Mouse (Mus musculus): ENCODE results near the gene Efna2. TPM values are rescaled to one million over a fixed set of nuclear protein-coding genes. Genes with fewer than 3 reads are reported as not detected.
A peak's percentile ranks its signal among the peaks of the same experiment; 100 is the strongest.

Gene Efna2
- polyA plus RNA-seq, 1 experiment from 2014 or later, result 51.3 TPM

DNA sequence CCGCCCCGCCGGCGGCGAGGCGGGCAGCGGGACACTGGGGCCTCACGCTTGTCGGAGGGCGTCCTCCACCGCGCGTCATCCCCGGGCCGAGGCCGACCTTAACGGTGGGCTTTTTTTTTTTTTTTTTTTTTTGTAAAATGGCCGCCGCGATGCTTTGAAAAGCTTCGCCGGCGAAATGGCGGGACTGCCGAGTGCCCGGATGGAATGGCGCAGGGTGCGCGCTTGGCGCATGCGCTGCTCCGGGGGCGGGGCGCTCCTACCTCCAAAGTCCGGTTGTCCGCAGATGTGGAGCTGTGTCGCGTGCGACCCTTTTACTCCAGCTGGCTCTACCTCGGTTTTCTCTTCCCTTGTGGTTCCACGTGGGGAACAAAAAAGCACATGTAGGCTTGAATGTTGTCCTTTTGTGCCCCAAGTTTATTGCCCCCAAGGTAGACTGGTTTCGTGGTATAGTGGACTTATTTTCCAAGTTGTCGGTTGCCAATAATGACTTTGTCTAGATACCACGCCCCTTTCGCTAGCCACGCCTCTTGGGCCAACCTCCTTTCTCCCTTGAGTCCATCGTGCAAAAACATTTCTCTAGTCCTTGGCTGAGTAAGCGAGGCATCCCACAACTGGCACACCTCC, 11.1 kb upstream of the Efna2 start:
- ATAC-seq (ENCODE audit: insufficient number of reproducible peaks, low FRiP score, low TSS enrichment, low read depth) (peak; percentile 52), DNase-seq (ENCODE audit: low spot score) (peak; percentile 97)
- peaks cover 34% of the 10 kb centered on the region for H3K4me1 ChIP-seq (ENCODE audit: control insufficient read depth, insufficient read depth, low read length)
- peak overlapping the region; percentile 85 for H3K4me2 ChIP-seq (ENCODE audit: low read depth, severe bottlenecking)
- WGBS, result under 1% methylated on average over 48 of the region's 48 CpGs
- H3K9ac ChIP-seq (ENCODE audit: low read length), result peak overlapping the region; percentile 99
- H3K4me3 ChIP-seq (ENCODE audit: low read depth, low read length), result peak overlapping the region; percentile 92
- H3K9me3 ChIP-seq (ENCODE audit: control insufficient read depth, low read length), result no peaks in the 10 kb centered on the region
- H3K27me3 ChIP-seq (ENCODE audit: control insufficient read depth, insufficient read depth, low read length), result no peaks in the 10 kb centered on the region
- H3K27ac ChIP-seq (replicated peaks; ENCODE audit: low read depth, low read length), result peak overlapping the region; percentile 99
- peaks cover 19% of the 10 kb centered on the region for H3K36me3 ChIP-seq (ENCODE audit: control insufficient read depth, insufficient read depth, low read length)

- Histone ChIP-seq H3K27me3 (ENCODE audit: control insufficient read depth, insufficient read depth, low read length) (no peaks in the 10 kb centered on the region), H3K36me3 (ENCODE audit: control insufficient read depth, insufficient read depth, low read length) (peaks cover 19% of the 10 kb centered on the region), H3K9me3 (ENCODE audit: control insufficient read depth, low read length) (no peaks in the 10 kb centered on the region), H3K27ac (replicated peaks; ENCODE audit: low read depth, low read length) (no peak overlapping the region), H3K4me1 (ENCODE audit: control insufficient read depth, insufficient read depth, low read length) (peaks cover 32% of the 10 kb centered on the region), H3K4me3 (ENCODE audit: low read depth, low read length) (peak overlapping the region; percentile 92; the same call in 1 of the 2 replicates), H3K9ac (ENCODE audit: low read length) (no peak overlapping the region; the same call in 1 of the 2 replicates), H3K4me2 (ENCODE audit: low read depth, severe bottlenecking) (peak overlapping the region; percentile 85)
- ATAC-seq (ENCODE audit: insufficient number of reproducible peaks, low FRiP score, low TSS enrichment, low read depth) (no peak), DNase-seq (ENCODE audit: low spot score) (no peak)
- WGBS, result 79% methylated on average over 1 of the region's 1 CpGs
Measured at GRCm38 (mm10) chr10:80169070-80169469, 10.2 kb upstream of the Efna2 start.

- no peak overlapping the region for H3K4me2 ChIP-seq (ENCODE audit: low read depth, severe bottlenecking)
- 90% methylated on average over 7 of the region's 7 CpGs for WGBS
Measured at GRCm38 (mm10) chr10:80169651-80170050, 9.6 kb upstream of the Efna2 start.

GRCm38 (mm10) chr10:80170052-80170451, 9.2 kb upstream of the Efna2 start:
- Histone ChIP-seq H3K9ac (ENCODE audit: low read length) (no peak overlapping the region), H3K27me3 (ENCODE audit: control insufficient read depth, insufficient read depth, low read length) (no peaks in the 10 kb centered on the region), H3K27ac (replicated peaks; ENCODE audit: low read depth, low read length) (no peak overlapping the region), H3K4me3 (ENCODE audit: low read depth, low read length) (no peak overlapping the region), H3K9me3 (ENCODE audit: control insufficient read depth, low read length) (no peaks in the 10 kb centered on the region), H3K4me2 (ENCODE audit: low read depth, severe bottlenecking) (no peak overlapping the region), H3K36me3 (ENCODE audit: control insufficient read depth, insufficient read depth, low read length) (peaks cover 19% of the 10 kb centered on the region), H3K4me1 (ENCODE audit: control insufficient read depth, insufficient read depth, low read length) (peaks cover 24% of the 10 kb centered on the region)
- WGBS, result 96% methylated on average over 16 of the region's 16 CpGs
- DNase-seq (ENCODE audit: low spot score), result no peak
- ATAC-seq (ENCODE audit: insufficient number of reproducible peaks, low FRiP score, low TSS enrichment, low read depth), result no peak

More at GRCm38 (mm10) chr10:80169651-80170050, 9.6 kb upstream of the Efna2 start:
- no peak overlapping the region for H3K9ac ChIP-seq (ENCODE audit: low read length)
- H3K4me3 ChIP-seq (ENCODE audit: low read depth, low read length), result no peak overlapping the region
- peaks cover 26% of the 10 kb centered on the region for H3K4me1 ChIP-seq (ENCODE audit: control insufficient read depth, insufficient read depth, low read length)
- H3K9me3 ChIP-seq (ENCODE audit: control insufficient read depth, low read length), result no peaks in the 10 kb centered on the region
- DNase-seq (ENCODE audit: low spot score) (no peak), ATAC-seq (ENCODE audit: insufficient number of reproducible peaks, low FRiP score, low TSS enrichment, low read depth) (no peak)
- peaks cover 19% of the 10 kb centered on the region for H3K36me3 ChIP-seq (ENCODE audit: control insufficient read depth, insufficient read depth, low read length)
- no peak overlapping the region for H3K27ac ChIP-seq (replicated peaks; ENCODE audit: low read depth, low read length)
- H3K27me3 ChIP-seq (ENCODE audit: control insufficient read depth, insufficient read depth, low read length), result no peaks in the 10 kb centered on the region

DNA sequence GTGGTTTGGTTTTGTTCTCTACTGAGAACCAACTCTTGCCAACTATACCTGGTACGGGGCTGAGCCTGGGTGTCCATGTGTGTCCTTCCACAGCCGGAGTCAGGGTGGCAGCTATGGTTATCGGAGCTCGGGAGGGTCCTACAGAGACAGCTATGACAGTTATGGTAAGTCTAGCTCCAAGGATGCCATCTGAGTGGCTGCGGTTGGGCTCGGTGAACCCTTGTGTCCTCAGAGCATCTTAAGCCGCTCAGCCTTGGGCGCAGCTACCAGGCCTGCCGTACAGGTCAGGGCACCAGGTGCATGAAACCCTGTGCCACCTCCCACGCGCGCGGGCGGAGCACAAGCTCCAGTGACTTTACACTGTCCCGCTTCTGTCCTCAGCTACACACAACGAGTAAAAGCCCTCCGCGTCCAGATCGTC, 8.7 kb upstream of the Efna2 start:
- no peak overlapping the region for H3K9ac ChIP-seq (ENCODE audit: low read length)
- no peak overlapping the region for H3K27ac ChIP-seq (replicated peaks; ENCODE audit: low read depth, low read length)
- DNase-seq (ENCODE audit: low spot score) (no peak), ATAC-seq (ENCODE audit: insufficient number of reproducible peaks, low FRiP score, low TSS enrichment, low read depth) (no peak)
- WGBS, result 96% methylated on average over 19 of the region's 19 CpGs
- H3K4me1 ChIP-seq (ENCODE audit: control insufficient read depth, insufficient read depth, low read length), result peaks cover 20% of the 10 kb centered on the region
- peaks cover 19% of the 10 kb centered on the region for H3K36me3 ChIP-seq (ENCODE audit: control insufficient read depth, insufficient read depth, low read length)
- no peak overlapping the region for H3K4me2 ChIP-seq (ENCODE audit: low read depth, severe bottlenecking)
- peak overlapping the region; percentile 6; the same call in 1 of the 2 replicates for H3K4me3 ChIP-seq (ENCODE audit: low read depth, low read length)
- no peaks in the 10 kb centered on the region for H3K27me3 ChIP-seq (ENCODE audit: control insufficient read depth, insufficient read depth, low read length)
- H3K9me3 ChIP-seq (ENCODE audit: control insufficient read depth, low read length), result no peaks in the 10 kb centered on the region

DNA sequence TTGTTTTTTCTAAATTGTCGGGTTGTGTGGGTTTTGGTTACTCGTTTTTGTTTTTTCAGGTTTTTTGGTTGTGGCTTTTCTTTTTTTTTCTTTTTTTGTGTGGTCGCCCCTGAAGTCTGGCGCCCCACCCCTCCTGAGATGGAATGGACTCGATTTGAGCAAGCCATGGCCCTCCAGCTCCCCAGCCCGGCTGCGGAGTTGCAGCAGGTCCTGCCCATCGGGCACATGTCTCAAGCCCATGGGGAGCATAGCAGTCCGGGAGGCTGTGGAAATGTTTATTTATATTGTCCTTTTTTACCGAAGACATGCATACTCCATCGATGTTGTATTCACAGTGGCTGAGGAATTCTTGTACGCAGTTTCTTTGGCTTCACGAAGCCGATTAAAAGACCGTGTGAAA, 8.0 kb upstream of the Efna2 start:
- ATAC-seq (ENCODE audit: insufficient number of reproducible peaks, low FRiP score, low TSS enrichment, low read depth) (no peak), DNase-seq (ENCODE audit: low spot score) (no peak)
- H3K9ac ChIP-seq (ENCODE audit: low read length), result no peak overlapping the region
- H3K4me3 ChIP-seq (ENCODE audit: low read depth, low read length), result no peak overlapping the region
- H3K27me3 ChIP-seq (ENCODE audit: control insufficient read depth, insufficient read depth, low read length), result no peaks in the 10 kb centered on the region
- no peak overlapping the region for H3K27ac ChIP-seq (replicated peaks; ENCODE audit: low read depth, low read length)
- WGBS, result 94% methylated on average over 15 of the region's 15 CpGs
- H3K36me3 ChIP-seq (ENCODE audit: control insufficient read depth, insufficient read depth, low read length), result peaks cover 19% of the 10 kb centered on the region
- peaks cover 21% of the 10 kb centered on the region for H3K4me1 ChIP-seq (ENCODE audit: control insufficient read depth, insufficient read depth, low read length)
- no peak overlapping the region for H3K4me2 ChIP-seq (ENCODE audit: low read depth, severe bottlenecking)
- H3K9me3 ChIP-seq (ENCODE audit: control insufficient read depth, low read length), result no peaks in the 10 kb centered on the region

- Histone ChIP-seq H3K4me1 (ENCODE audit: control insufficient read depth, insufficient read depth, low read length) (peaks cover 18% of the 10 kb centered on the region), H3K4me3 (ENCODE audit: low read depth, low read length) (peak overlapping the region; percentile 33), H3K9me3 (ENCODE audit: control insufficient read depth, low read length) (no peaks in the 10 kb centered on the region), H3K4me2 (ENCODE audit: low read depth, severe bottlenecking) (peak overlapping the region; percentile 46; the same call in 1 of the 2 replicates), H3K36me3 (ENCODE audit: control insufficient read depth, insufficient read depth, low read length) (peaks cover 19% of the 10 kb centered on the region), H3K9ac (ENCODE audit: low read length) (no peak overlapping the region; the same call in 1 of the 2 replicates), H3K27ac (replicated peaks; ENCODE audit: low read depth, low read length) (peak overlapping the region; percentile 33), H3K27me3 (ENCODE audit: control insufficient read depth, insufficient read depth, low read length) (no peaks in the 10 kb centered on the region)
- DNase-seq (ENCODE audit: low spot score) (no peak), ATAC-seq (ENCODE audit: insufficient number of reproducible peaks, low FRiP score, low TSS enrichment, low read depth) (no peak)
- WGBS, result 85% methylated on average over 45 of the region's 45 CpGs
Measured at GRCm38 (mm10) chr10:80171760-80172526, 7.3 kb upstream of the Efna2 start.

GRCm38 (mm10) chr10:80172527-80173292, 6.6 kb upstream of the Efna2 start, which contains the start of gene 1600002K03Rik:
Gene 1600002K03Rik, plus strand, starts transcription at chr10:80172944.
- Histone ChIP-seq H3K9ac (ENCODE audit: low read length) (peak within 1 kb of the TSS; percentile 47), H3K4me2 (ENCODE audit: low read depth, severe bottlenecking) (peak within 1 kb of the TSS; percentile 46), H3K27ac (replicated peaks; ENCODE audit: low read depth, low read length) (peak within 1 kb of the TSS; percentile 33), H3K36me3 (ENCODE audit: control insufficient read depth, insufficient read depth, low read length) (peaks cover 19% of the 10 kb centered on the region), H3K4me3 (ENCODE audit: low read depth, low read length) (peak within 1 kb of the TSS; percentile 33), H3K27me3 (ENCODE audit: control insufficient read depth, insufficient read depth, low read length) (no peaks in the 10 kb centered on the region), H3K9me3 (ENCODE audit: control insufficient read depth, low read length) (no peaks in the 10 kb centered on the region), H3K4me1 (ENCODE audit: control insufficient read depth, insufficient read depth, low read length) (peaks cover 18% of the 10 kb centered on the region)
- ATAC-seq (ENCODE audit: insufficient number of reproducible peaks, low FRiP score, low TSS enrichment, low read depth) (peak; percentile 45), DNase-seq (ENCODE audit: low spot score) (peak; percentile 90)
- 12% methylated on average over 35 of the region's 35 CpGs for WGBS

All from limb, embryonic 11.5 days (tissue).